Mouse (Mus musculus): ENCODE results near the gene Slc6a5.
"Not testable (repeated sequence)": the region's sequence is repeated elsewhere in the genome, so short reads cannot be mapped to it uniquely, and the experiment has no call there.

Gene Slc6a5

GRCm38 (mm10) chr7:49913164-49913563 is 3.2 kb downstream of the Slc6a5 start:
- no peak for DNase-seq (ENCODE audit: low read depth, low spot score)

- DNase-seq (ENCODE audit: low read depth, low spot score) = no peak
These were observed 3.9 kb downstream of the Slc6a5 start for GRCm38 (mm10) chr7:49913728-49914328.

GRCm38 (mm10) chr7:49914946-49915345 is 5.0 kb downstream of the Slc6a5 start:
- DNase-seq (ENCODE audit: low read depth, low spot score) = no peak

DNA sequence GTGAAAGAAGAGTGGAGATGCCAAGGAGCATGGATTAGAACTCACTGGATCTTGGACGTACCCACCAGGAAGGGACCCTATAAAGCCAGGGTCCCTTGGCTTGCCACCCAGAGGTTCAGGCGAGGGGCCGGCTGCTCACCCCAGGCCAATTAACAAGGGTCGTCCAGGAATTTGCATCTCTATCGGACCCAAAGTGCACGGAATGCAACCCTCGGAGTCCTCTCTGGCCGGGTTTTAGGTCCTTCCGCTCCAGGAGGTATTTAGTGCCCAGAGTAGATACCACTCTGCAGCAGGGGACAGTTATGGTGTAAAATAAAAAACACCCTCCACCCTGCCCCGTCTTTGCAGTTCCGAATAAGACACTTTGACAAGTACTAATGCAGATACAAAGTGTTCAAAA is 5.5 kb downstream of the Slc6a5 start:
- DNase-seq (ENCODE audit: low read depth, low spot score) = no peak

DNA sequence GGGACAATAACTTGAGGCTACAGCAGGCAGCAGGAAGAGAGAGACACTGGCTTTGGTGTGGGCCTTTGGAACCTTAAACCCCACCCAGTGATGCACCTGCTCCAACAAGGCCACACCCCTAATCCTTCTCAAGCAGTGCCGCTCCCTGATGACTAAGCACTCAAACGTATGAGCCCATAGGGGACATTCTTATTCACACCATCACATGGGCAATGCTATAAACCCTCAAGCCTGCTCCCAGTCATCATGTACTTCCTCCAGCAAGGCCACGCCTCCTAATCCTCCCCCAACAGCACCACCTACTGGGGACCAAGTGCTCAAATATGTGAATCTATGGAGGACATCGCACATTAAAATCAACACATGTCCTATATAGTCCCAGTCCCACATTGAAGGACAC is 9.5 kb downstream of the Slc6a5 start:
- no peak for DNase-seq (ENCODE audit: low read depth, low spot score)

GRCm38 (mm10) chr7:49920751-49921150 is 10.8 kb downstream of the Slc6a5 start:
- DNase-seq (ENCODE audit: low read depth, low spot score) = no peak

GRCm38 (mm10) chr7:49922928-49923327 is 13.0 kb downstream of the Slc6a5 start:
- no peak for DNase-seq (ENCODE audit: low read depth, low spot score)

DNA sequence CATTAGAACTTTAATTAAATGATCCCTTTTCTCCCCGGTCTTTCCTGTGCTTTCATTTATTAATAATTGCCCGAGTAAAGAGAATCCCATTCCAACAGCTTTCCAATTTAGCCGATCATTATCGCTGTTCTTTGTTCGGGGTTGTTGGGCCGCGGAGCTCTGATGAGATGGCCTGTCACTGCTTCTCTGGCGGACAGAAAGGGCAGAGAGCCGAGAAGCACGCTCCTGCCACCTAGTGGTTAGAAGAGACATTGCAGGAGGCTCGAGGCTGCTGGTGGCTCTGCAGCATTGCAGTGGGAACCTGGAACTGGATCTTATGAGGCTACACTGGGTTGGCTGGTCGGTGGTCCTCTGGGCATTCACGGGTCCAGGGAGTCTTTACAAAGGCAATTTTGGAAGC is 13.4 kb downstream of the Slc6a5 start:
- DNase-seq (ENCODE audit: low read depth, low spot score) = peak; percentile 81

- no peak for DNase-seq (ENCODE audit: low read depth, low spot score)
These were observed 18.6 kb downstream of the Slc6a5 start for GRCm38 (mm10) chr7:49928571-49928970.

DNA sequence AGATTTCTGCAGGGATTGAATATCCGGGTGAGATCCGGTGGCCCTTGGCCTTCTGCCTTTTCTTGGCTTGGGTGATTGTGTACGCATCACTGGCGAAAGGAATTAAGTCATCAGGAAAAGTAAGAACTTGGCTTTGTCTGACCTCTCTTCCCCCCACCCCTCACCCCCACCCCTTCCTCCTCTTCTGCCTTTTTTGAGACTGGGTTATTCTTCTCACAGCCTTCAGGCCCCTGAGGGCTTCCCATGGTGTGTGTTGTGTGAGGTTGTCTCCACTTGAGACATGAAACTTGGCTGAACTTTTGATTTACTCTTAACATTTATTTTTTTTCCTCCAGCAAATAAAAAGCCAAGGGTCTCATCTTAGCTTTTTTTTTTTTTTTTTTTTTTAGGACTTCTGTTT is 20.1 kb downstream of the Slc6a5 start:
- DNase-seq (ENCODE audit: low read depth, low spot score) = no peak

GRCm38 (mm10) chr7:49933386-49934115 is 23.6 kb downstream of the Slc6a5 start:
- DNase-seq (ENCODE audit: low read depth, low spot score) = not testable (repeated sequence)

DNA sequence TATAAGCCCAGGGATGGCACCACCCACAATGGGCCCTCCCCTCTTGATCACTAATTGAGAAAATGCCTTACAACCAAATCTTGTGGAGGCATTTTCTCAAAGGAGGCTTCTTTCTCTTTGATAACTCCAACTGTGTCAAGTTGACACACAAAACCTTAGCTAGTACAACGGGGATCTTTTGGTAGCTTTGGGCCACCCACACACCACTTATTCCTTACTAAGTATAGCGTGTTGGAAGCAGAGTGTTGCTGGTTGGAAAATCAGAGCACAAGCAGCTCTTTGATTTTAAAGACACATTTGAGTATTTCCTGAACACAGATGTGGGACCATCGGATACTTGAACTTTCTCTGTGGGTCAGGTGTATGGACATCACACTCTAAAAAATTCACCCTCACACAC is 26.9 kb downstream of the Slc6a5 start:
- no peak for DNase-seq (ENCODE audit: low read depth, low spot score)

DNA sequence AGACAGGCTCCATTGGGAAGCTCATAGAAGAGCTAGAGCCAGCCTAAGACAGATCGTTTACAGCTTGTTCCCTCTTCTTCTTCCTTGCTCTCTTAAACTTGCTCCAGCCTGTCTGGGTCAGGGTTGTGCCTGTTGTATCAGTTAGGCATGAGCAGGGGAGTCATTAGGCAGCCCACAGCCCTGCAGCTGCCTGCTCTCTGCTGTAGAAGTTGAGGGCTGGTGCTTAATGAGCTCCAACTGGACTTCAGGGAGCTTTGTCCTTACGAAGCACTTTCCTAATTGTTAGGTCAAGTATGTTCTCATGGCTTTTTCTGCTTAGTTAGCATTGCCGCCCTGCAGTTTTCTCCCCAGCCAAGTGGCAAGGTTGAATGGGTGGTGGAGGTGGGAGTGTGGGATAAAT is 32.1 kb downstream of the Slc6a5 start:
- no peak for DNase-seq (ENCODE audit: low read depth, low spot score)

DNA sequence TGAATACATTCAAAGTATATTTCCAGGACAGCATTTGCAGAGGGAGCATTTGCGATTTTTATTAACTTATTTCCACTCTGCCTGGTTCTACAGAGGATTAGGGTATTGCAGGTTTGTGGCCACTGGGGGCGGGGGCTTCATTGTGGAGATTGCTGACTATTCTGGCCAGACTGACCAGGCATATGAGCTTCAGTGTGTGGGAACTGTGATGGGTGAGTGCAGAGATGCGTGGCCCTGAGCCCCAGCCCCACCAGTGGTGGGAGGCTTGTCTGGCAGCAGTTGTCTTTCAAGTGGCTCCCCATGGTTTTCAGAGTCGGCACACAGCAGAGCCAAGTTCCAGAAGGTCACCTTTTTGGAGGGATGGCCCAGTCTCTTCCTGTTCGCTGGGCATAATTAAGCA is 32.5 kb downstream of the Slc6a5 start:
- no peak for DNase-seq (ENCODE audit: low read depth, low spot score)

GRCm38 (mm10) chr7:49946691-49947090 is 36.7 kb downstream of the Slc6a5 start:
- no peak for DNase-seq (ENCODE audit: low read depth, low spot score)

GRCm38 (mm10) chr7:49953546-49954181 is 43.7 kb downstream of the Slc6a5 start:
- no peak for DNase-seq (ENCODE audit: low read depth, low spot score)

- DNase-seq (ENCODE audit: low read depth, low spot score) = no peak
These were observed 44.9 kb downstream of the Slc6a5 start for GRCm38 (mm10) chr7:49954834-49955233.

GRCm38 (mm10) chr7:49957142-49957541 is 47.2 kb downstream of the Slc6a5 start:
- DNase-seq (ENCODE audit: low read depth, low spot score) = no peak

- no peak for DNase-seq (ENCODE audit: low read depth, low spot score)
These were observed 53.8 kb downstream of the Slc6a5 start for GRCm38 (mm10) chr7:49963764-49964163.

DNA sequence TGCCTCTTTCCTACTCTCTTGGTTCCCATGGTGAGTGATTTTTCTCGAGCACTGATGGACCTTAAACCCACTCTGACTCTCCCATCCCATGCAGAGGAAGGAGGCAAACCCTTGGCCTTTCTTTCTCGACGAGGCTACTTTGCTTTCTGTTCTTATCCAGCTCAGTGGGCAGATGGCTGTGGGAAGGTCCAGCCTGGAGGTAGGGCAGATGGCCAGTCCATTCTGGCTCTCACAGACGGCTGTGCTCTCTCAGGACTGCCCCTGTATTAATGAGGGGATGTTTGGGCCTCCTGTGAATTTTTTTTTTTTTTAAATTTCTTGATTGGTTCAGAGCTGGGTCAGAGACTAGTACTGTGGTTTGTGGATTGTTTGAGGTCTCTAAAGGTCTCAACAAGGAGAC is 59.6 kb downstream of the Slc6a5 start:
- DNase-seq (ENCODE audit: low read depth, low spot score) = no peak

GRCm38 (mm10) chr7:49974841-49975440 is 65.0 kb downstream of the Slc6a5 start, which contains the start of gene Nell1:
Gene Nell1 (plus strand): TSS chr7:49974864.
- no peak for DNase-seq (ENCODE audit: low read depth, low spot score)

- DNase-seq (ENCODE audit: low read depth, low spot score) = no peak
These were observed 65.6 kb downstream of the Slc6a5 start for GRCm38 (mm10) chr7:49975441-49976121.

Data from retina, postnatal 7 days (tissue).